Mouse (Mus musculus) heart, adult 2 months (tissue): ENCODE measurements around the gene Pla2g2c.

Source experiments
- CTCF ChIP-seq: fragments of 200-600 bp; IDR thresholded peaks from 2 replicates; pipeline ENCODE4 v1.8.1; 2022; ENCODE audit warnings: antibody characterized with exemption, mild to moderate bottlenecking, moderate library complexity
- EP300 ChIP-seq: fragments of 200-500 bp; IDR thresholded peaks from 2 replicates; pipeline ENCODE4 v1.6.1; 2011; ENCODE audit warnings: low read depth, low read length, control low read depth; ENCODE audit not compliant: insufficient read depth
- POLR2A ChIP-seq: fragments of 200-500 bp; IDR thresholded peaks from 2 replicates; pipeline ENCODE4 v1.6.1; 2011; ENCODE audit warnings: mild to moderate bottlenecking, low read depth, low read length, control low read depth; ENCODE audit not compliant: insufficient read depth

GRCm38 (mm10) chr4:138755983-138756382 lies 31.4 kb downstream of the Pla2g2c start:
- TF ChIP-seq POLR2A (no peak), CTCF (no peak), EP300 (no peak)
